Mouse (Mus musculus): ENCODE results near the gene Chn2. TPM values are rescaled to one million over a fixed set of nuclear protein-coding genes. Genes with fewer than 3 reads are reported as not detected.
"Not testable (repeated sequence)": the region's sequence is repeated elsewhere in the genome, so short reads cannot be mapped to it uniquely, and the experiment has no call there.

Chn2 gene
- polyA plus RNA-seq, 1 experiment, result not detected

- TF ChIP-seq GATA1 (IDR thresholded peaks at IDR 0.05; ENCODE audit: low read length) (no peak), TAL1 (IDR thresholded peaks at IDR 0.05; ENCODE audit: low read length) (no peak)
- H3K27me3 ChIP-seq (ENCODE audit: control insufficient read depth), result no peaks in the 10 kb centered on the region
- no peak overlapping the region for H3K4me3 ChIP-seq (replicated peaks)
- peaks cover 8% of the 10 kb centered on the region for H3K4me1 ChIP-seq (ENCODE audit: control insufficient read depth)
- no peaks in the 10 kb centered on the region for H3K9me3 ChIP-seq (ENCODE audit: control insufficient read depth, low read length)
- H3K36me3 ChIP-seq (ENCODE audit: control insufficient read depth), result no peaks in the 10 kb centered on the region
Observed at GRCm38 (mm10) chr6:54163702-54164101, 124.3 kb downstream of the Chn2 start.

- Histone ChIP-seq H3K36me3 (ENCODE audit: control insufficient read depth) (no peaks in the 10 kb centered on the region), H3K27me3 (ENCODE audit: control insufficient read depth) (no peaks in the 10 kb centered on the region), H3K4me3 (replicated peaks) (no peak overlapping the region), H3K9me3 (ENCODE audit: control insufficient read depth, low read length) (no peaks in the 10 kb centered on the region), H3K4me1 (ENCODE audit: control insufficient read depth) (peaks cover 8% of the 10 kb centered on the region)
- TF ChIP-seq GATA1 (IDR thresholded peaks at IDR 0.05; ENCODE audit: low read length) (no peak), TAL1 (IDR thresholded peaks at IDR 0.05; ENCODE audit: low read length) (no peak)
Observed at GRCm38 (mm10) chr6:54164777-54165176, 125.4 kb downstream of the Chn2 start.

- no peaks in the 10 kb centered on the region for H3K36me3 ChIP-seq (ENCODE audit: control insufficient read depth)
- no peak overlapping the region for H3K4me3 ChIP-seq (replicated peaks)
- H3K4me1 ChIP-seq (ENCODE audit: control insufficient read depth), result peaks cover 8% of the 10 kb centered on the region
- no peak for TF ChIP-seq TAL1 (IDR thresholded peaks at IDR 0.05; ENCODE audit: low read length)
- TF ChIP-seq GATA1 (IDR thresholded peaks at IDR 0.05; ENCODE audit: low read length), result no peak
- no peaks in the 10 kb centered on the region for H3K27me3 ChIP-seq (ENCODE audit: control insufficient read depth)
- H3K9me3 ChIP-seq (ENCODE audit: control insufficient read depth, low read length), result no peaks in the 10 kb centered on the region
Observed at GRCm38 (mm10) chr6:54165246-54165645, 125.9 kb downstream of the Chn2 start.

- Histone ChIP-seq H3K4me1 (ENCODE audit: control insufficient read depth) (peaks cover 8% of the 10 kb centered on the region), H3K36me3 (ENCODE audit: control insufficient read depth) (no peaks in the 10 kb centered on the region), H3K27me3 (ENCODE audit: control insufficient read depth) (no peaks in the 10 kb centered on the region), H3K4me3 (replicated peaks) (no peak overlapping the region), H3K9me3 (ENCODE audit: control insufficient read depth, low read length) (no peaks in the 10 kb centered on the region)
- TF ChIP-seq GATA1 (IDR thresholded peaks at IDR 0.05; ENCODE audit: low read length) (no peak), TAL1 (IDR thresholded peaks at IDR 0.05; ENCODE audit: low read length) (no peak)
Observed at GRCm38 (mm10) chr6:54165863-54166262, 126.5 kb downstream of the Chn2 start.

GRCm38 (mm10) chr6:54166991-54167546 lies 127.7 kb downstream of the Chn2 start:
- peaks cover 8% of the 10 kb centered on the region for H3K4me1 ChIP-seq (ENCODE audit: control insufficient read depth)
- H3K36me3 ChIP-seq (ENCODE audit: control insufficient read depth), result no peaks in the 10 kb centered on the region
- no peak overlapping the region for H3K4me3 ChIP-seq (replicated peaks)
- no peaks in the 10 kb centered on the region for H3K27me3 ChIP-seq (ENCODE audit: control insufficient read depth)
- no peaks in the 10 kb centered on the region for H3K9me3 ChIP-seq (ENCODE audit: control insufficient read depth, low read length)
- TF ChIP-seq TAL1 (IDR thresholded peaks at IDR 0.05; ENCODE audit: low read length), result no peak
- no peak for TF ChIP-seq GATA1 (IDR thresholded peaks at IDR 0.05; ENCODE audit: low read length)

GRCm38 (mm10) chr6:54170286-54170894 lies 131.0 kb downstream of the Chn2 start:
- H3K27me3 ChIP-seq (ENCODE audit: control insufficient read depth), result no peaks in the 10 kb centered on the region
- no peaks in the 10 kb centered on the region for H3K4me1 ChIP-seq (ENCODE audit: control insufficient read depth)
- H3K36me3 ChIP-seq (ENCODE audit: control insufficient read depth), result no peaks in the 10 kb centered on the region
- no peaks in the 10 kb centered on the region for H3K9me3 ChIP-seq (ENCODE audit: control insufficient read depth, low read length)
- no peak overlapping the region for H3K4me3 ChIP-seq (replicated peaks)
- TF ChIP-seq GATA1 (IDR thresholded peaks at IDR 0.05; ENCODE audit: low read length), result no peak
- no peak for TF ChIP-seq TAL1 (IDR thresholded peaks at IDR 0.05; ENCODE audit: low read length)

GRCm38 (mm10) chr6:54171385-54171784 lies 132.0 kb downstream of the Chn2 start:
- Histone ChIP-seq H3K4me1 (ENCODE audit: control insufficient read depth) (no peaks in the 10 kb centered on the region), H3K9me3 (ENCODE audit: control insufficient read depth, low read length) (no peaks in the 10 kb centered on the region)

GRCm38 (mm10) chr6:54175473-54176215 lies 136.3 kb downstream of the Chn2 start:
- Histone ChIP-seq H3K4me1 (ENCODE audit: control insufficient read depth) (no peaks in the 10 kb centered on the region), H3K4me3 (replicated peaks) (no peak overlapping the region), H3K36me3 (ENCODE audit: control insufficient read depth) (no peaks in the 10 kb centered on the region), H3K9me3 (ENCODE audit: control insufficient read depth, low read length) (no peaks in the 10 kb centered on the region), H3K27me3 (ENCODE audit: control insufficient read depth) (no peaks in the 10 kb centered on the region)
- TF ChIP-seq TAL1 (IDR thresholded peaks at IDR 0.05; ENCODE audit: low read length) (no peak), GATA1 (IDR thresholded peaks at IDR 0.05; ENCODE audit: low read length) (no peak)

More at GRCm38 (mm10) chr6:54171385-54171784, 132.0 kb downstream of the Chn2 start:
- H3K36me3 ChIP-seq (ENCODE audit: control insufficient read depth), result no peaks in the 10 kb centered on the region
- no peak overlapping the region for H3K4me3 ChIP-seq (replicated peaks)
- no peaks in the 10 kb centered on the region for H3K27me3 ChIP-seq (ENCODE audit: control insufficient read depth)
- TF ChIP-seq TAL1 (IDR thresholded peaks at IDR 0.05; ENCODE audit: low read length), result no peak
- no peak for TF ChIP-seq GATA1 (IDR thresholded peaks at IDR 0.05; ENCODE audit: low read length)

GRCm38 (mm10) chr6:54177081-54177480 lies 137.7 kb downstream of the Chn2 start:
- H3K4me1 ChIP-seq (ENCODE audit: control insufficient read depth); H3K36me3 ChIP-seq (ENCODE audit: control insufficient read depth); H3K9me3 ChIP-seq (ENCODE audit: control insufficient read depth, low read length); H3K27me3 ChIP-seq (ENCODE audit: control insufficient read depth); H3K4me3 ChIP-seq (replicated peaks): not testable (repeated sequence)

All from erythroblast, embryonic 14.5 days (primary cell).